Mouse (Mus musculus): ENCODE data around the gene Add1. TPM values are rescaled to one million over a fixed set of nuclear protein-coding genes. Genes with fewer than 3 reads are reported as not detected.

Gene Add1
- total RNA-seq, 2 experiments from 2014 or later = 188 to 288 TPM

DNA sequence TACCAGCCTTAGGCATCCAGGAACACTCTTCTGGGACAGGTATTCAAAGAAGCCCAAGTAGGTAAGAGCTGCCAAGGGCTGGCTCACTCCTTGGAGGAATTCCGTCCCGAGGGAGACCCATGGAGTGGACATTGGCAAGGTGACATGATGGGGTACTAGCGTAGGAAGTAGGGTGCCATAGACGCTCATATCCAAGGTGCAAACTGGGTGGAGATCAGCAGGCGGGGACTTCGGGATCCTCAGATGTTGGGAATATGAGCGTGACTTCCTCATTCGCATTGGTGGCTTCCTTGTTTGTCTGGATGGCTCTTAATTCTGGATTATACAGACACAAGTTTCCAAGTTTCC is 24.4 kb upstream of the Add1 start:
- peak; percentile 8; the same call in 1 of the 2 replicates for ATAC-seq (replicated peaks; ENCODE audit: low FRiP score, low TSS enrichment, poor library complexity, severe bottlenecking)

DNA sequence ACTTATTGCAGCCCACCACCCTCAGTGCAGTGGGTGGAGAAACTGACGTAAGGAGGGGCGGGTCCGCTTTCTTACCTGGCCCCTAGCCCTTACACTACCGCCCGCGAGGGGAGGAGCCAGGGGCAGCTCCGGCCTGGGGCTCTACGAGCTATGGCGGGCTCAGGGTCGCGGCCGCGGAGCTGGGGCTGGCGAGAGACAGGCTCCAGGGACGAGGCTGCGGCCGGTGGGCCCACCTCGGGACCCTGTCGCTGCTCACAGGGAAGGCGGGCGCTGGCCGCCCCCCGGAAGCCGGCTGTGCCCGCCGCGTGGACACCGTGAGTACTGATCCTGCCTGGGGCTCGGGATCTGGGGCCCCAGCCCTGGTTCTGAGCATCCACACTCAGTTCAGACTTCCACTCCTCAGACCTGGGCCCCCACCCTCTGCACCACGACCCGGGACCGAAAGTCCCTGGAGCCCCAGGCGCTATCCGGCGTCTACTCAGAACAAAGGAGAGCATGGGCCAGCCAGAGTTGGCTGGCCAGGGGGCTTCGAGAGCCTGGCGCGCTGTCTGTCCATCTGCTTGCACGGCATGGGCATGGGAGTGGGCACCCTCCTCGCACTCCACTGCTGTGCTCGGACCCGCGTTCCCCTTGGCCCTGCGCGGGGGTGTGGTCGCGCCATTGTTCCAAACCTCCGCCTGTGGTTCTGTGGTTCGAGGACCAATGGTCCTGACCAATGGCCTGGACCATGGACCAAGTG is 23.8 kb upstream of the Add1 start:
- ATAC-seq (replicated peaks; ENCODE audit: low FRiP score, low TSS enrichment, poor library complexity, severe bottlenecking) = peak; percentile 35

DNA sequence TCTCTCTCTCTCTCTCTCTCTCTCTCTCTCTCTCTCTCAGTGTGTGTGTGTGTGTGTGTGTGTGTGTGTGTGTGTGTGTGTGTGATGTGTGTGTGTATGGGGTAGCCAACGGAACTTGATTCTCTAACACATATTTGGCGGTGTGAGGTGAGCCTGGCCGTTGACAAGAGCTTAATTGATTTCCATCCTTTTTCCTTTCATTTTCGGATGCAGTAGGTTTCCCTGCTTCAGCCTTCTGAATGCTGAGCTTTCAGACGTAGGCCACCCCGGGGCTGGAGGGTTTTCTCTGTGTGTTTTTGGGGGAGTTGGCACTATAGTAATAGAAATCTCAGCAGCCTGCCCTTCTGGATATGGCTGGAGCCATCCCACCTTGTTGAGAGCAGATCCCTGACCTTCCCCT is 23.2 kb upstream of the Add1 start:
- ATAC-seq (replicated peaks; ENCODE audit: low FRiP score, low TSS enrichment, poor library complexity, severe bottlenecking) = no peak

DNA sequence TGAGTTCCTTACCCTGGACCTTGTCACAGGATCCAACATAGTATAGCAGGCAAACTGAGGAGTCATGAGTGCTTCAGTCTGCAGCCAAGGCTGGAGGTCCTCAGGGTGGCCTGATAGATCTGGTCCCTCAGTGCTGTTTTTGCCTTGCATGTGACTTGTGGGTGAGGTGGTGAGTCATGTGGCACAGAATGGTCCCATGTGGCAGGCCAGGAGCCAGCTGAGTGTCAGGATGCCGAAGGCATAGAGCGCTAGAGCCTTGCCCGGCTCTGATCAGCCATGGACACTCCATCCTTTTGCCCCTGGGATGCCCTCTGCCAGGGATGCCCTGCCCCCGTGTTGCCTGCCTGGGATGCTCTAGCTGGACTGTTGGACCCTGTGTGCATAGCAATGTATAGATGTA is 21.6 kb upstream of the Add1 start:
- no peak for ATAC-seq (replicated peaks; ENCODE audit: low FRiP score, low TSS enrichment, poor library complexity, severe bottlenecking)

DNA sequence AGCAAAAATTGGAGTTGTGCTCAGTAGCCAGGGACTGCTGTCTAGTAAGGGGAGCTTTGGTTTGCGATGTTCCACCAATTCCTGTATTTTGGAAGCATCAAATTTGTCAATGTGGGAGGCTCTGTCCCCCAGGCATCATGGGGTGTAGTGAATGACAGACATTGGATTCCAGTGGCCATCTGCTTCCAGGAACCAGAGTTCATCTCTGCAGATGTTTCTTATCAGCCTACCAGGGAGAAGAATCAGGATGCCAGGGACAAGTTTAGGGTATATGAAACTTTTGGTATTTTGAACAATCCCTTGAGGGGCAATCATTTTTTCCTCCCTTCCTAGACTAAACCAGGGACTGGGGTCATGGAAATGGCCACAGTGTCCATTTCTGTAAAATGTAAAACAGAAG is 9.6 kb upstream of the Add1 start:
- ATAC-seq (replicated peaks; ENCODE audit: low FRiP score, low TSS enrichment, poor library complexity, severe bottlenecking) = no peak

DNA sequence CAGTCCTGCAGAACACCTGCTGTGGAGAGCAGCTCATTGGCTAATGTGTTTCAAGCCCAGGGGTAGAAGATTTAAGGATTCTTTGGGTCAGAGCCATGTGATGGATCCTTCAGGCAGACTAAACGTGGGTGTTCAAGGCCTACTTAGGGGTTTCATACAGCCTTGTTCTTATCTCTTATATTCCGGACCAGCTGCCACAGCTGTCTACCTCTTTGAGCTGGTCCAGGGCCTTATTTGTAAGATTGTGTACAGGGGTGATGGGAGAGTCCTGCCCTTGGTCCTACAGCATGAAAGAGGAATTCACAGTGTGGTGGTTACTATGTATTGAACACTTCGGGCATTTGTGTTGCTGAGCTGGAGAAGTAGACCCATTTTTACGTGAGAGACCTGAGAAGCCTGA is 9.2 kb upstream of the Add1 start:
- ATAC-seq (replicated peaks; ENCODE audit: low FRiP score, low TSS enrichment, poor library complexity, severe bottlenecking) = peak; percentile 45; the same call in 1 of the 2 replicates

DNA sequence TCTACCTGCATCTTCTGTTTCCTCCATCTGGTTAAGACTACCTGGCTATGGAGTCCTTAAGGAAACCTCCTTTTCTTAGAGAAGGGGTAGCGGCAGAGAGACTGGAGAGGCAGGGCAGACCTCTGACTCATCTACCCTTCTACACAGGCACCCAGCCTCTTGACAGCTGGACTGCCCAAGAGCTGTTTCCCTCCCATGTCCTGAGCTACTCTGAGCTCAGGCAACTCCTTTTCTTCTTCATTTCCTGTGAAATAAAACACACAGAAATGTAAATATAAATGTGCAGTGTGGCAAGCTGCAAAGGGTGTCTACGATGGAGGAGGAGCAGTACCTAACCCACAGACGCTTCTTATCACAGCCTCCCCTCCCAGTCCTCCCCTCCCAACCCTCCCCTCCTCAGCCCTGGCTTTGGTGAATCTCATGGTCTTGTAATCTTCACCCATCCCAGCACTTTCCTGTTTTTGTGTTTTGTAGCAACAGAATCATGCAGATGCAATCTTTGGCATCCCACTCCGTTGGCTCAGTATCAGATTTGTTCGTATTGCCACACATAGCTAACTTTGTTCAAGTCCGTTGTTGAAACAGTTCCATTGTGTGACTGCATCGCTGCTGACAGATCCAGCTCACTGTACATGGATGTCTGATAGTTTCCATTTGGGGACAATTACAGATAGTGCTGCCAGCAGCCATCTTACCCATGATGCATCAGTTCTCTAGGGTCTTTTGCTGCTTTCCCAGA is 7.8 kb upstream of the Add1 start:
- ATAC-seq (replicated peaks; ENCODE audit: low FRiP score, low TSS enrichment, poor library complexity, severe bottlenecking) = peak; percentile 78

DNA sequence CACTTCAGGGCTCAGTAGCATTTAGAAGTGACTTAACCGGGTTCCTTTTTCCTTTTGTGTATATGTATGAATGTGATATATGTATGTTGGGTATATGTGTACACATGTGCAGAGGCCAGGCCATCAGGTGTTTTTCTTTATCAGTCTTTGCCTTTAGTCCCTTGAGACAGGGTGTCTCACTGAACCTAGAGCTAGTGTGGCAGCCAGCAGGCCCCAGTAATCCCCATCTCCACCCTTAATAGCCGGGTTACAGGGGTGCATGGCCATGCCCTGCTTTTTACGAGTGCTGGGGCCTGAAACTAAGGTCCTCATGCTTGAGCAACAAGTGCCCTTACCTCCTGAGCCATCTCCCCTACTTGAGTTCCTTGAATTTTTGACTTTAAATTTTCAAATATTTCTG is 1.9 kb upstream of the Add1 start:
- ATAC-seq (replicated peaks; ENCODE audit: low FRiP score, low TSS enrichment, poor library complexity, severe bottlenecking) = no peak

DNA sequence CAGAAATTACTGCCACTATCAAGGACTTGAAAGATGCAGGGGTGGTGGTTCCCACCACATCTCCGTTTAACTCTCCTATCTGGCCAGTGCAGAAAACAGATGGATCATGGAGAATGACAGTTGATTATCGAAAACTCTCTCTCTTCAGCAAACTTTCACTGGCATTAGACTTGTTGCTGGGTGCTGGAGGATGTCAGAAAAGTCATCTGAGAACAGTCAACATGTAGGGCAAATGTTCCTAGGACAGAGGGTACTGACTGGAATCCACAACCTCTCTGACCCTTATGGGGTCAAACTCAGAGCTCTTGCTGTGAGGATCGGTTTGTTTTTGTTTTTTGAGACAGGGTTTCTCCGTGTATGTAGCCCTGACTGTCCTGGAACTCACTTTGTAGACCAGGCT is 896 bp upstream of the Add1 start:
- ATAC-seq (replicated peaks; ENCODE audit: low FRiP score, low TSS enrichment, poor library complexity, severe bottlenecking) = 0 out of 2 replicates have a peak, but pooled peaks have one; percentile 25

DNA sequence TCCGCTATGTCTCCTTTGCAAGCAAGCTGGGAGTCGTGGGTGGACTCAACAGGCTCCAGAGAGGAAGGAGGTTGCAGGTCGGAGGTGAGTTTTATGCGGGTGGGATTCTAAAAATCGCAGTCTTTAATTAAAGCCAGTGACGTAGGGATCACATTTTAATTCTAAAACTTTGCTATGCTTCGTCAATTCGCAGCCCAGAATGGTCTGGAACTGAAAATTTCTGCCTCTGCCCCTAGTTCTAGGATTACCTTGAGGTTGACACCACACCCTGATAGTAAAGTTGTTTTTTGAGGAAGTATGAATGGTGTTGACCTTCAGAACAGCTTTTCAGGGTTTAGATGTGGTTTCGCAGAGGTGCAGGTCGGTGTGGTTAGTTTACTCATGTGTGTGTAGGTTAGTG is 1.3 kb downstream of the Add1 start:
- ATAC-seq (replicated peaks; ENCODE audit: low FRiP score, low TSS enrichment, poor library complexity, severe bottlenecking) = no peak

DNA sequence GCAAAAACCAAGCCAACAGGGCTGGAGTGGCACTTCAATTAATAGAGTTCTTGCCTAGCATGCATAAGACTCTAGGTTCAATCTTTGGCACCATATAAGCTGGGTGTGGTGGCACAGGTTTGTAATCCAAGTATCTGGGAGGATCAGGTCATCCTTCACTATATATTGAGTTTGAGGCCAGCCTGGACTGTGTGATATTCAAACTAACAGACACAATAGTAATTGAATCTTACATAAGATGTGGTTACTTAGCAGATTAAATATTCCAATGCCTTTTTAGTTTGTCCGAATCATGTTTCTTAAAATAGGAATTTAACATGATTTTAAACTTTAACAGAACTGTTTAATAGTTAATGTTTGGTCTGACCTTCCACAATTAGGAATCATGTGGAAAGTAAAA is 2.8 kb downstream of the Add1 start:
- ATAC-seq (replicated peaks; ENCODE audit: low FRiP score, low TSS enrichment, poor library complexity, severe bottlenecking) = no peak

DNA sequence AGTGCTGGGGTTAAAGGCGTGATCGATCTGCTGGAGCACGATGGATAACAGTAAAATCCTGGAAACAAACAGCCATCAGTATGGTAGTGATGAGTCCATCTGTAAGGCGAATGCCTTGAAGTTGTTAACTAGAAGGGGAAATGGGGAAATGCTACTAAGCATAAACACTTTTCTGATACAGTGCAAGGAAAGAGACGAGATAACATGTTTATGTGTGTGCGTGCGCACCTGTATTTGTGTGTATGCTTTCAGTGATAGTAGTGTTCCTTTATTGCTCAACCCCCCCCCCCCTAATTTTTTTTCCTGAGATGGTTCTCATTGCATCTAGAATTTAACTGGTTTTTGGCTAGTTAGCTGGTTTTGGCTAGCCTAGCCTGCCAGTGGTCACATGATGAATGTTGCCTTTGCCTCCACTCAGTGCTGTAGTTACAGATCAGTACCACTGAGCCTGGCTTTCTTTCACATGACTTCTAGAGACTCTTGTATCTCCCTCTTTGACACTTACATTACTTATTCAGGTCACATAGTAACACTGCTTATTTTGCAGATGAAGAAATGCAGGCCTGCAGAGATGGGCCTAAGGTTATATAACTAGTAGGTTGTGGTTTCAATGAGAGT is 4.7 kb downstream of the Add1 start:
- no peak for ATAC-seq (replicated peaks; ENCODE audit: low FRiP score, low TSS enrichment, poor library complexity, severe bottlenecking)

DNA sequence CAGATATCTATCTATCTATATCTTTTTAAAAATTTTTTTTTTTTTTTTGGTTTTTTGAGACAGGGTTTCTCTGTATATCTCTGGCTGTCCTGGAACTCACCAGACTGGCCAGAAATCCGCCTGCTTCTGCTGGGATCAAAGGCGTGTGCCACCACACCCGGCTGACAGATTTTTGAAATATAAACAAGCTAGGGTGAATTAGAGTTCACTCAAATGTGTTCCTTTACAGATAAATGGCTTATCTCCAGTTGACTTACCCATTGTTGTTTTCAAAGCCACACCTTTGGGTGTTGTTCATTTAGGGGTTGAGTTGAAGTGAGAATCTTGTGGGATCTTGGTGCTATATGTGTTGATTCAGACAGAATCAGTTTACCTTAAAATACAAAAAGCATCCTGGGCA is 5.9 kb downstream of the Add1 start:
- ATAC-seq (replicated peaks; ENCODE audit: low FRiP score, low TSS enrichment, poor library complexity, severe bottlenecking) = peak; percentile 62

DNA sequence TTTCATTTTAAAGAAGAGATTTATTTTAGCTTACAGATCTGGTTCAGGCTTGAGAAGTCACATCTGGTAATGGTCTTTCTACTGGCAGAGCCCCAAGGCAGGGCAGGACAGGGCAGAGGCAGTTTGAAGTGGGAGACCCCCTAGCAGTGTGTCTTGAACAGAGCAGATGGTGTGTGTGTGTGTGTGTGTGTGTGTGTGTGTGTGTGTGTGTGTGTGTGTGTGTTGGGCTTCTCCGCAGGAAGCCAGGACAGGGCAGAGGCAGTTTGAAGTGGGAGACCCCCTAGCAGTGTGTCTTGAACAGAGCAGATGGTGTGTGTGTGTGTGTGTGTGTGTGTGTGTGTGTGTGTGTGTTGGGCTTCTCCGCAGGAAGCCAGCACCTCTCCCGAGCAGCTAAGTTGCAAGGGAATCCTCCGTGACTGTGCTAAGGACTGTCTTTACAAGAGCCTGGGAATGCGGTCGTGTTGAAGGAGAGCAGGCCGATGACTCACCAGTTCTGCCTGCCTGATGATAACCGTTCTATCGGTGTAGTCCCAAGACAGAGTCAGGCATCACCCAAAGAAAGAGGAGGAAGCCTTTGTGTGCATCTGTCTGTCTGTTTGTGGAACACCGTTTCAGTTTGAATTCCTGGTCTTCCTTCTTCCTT is 8.3 kb downstream of the Add1 start:
- peak; percentile 86 for ATAC-seq (replicated peaks; ENCODE audit: low FRiP score, low TSS enrichment, poor library complexity, severe bottlenecking)

DNA sequence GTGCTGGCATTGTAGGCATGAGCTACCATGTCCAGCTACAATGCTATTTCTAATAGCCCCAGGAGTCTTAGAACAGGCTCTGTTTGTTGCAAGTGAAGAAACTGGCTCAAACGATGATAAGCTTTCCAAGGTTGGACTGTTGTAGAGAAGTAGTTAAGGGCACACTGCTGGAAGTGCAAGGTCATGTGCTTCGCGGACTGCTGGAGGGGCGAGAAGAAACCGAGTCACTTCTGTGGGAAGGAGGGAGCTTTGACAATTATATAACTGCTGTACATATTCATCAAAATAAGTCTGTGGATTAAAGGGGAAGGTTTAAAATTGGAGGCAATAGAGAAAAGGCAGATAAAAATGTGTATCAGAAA is 8.8 kb downstream of the Add1 start:
- ATAC-seq (replicated peaks; ENCODE audit: low FRiP score, low TSS enrichment, poor library complexity, severe bottlenecking) = peak; percentile 43; the same call in 1 of the 2 replicates

DNA sequence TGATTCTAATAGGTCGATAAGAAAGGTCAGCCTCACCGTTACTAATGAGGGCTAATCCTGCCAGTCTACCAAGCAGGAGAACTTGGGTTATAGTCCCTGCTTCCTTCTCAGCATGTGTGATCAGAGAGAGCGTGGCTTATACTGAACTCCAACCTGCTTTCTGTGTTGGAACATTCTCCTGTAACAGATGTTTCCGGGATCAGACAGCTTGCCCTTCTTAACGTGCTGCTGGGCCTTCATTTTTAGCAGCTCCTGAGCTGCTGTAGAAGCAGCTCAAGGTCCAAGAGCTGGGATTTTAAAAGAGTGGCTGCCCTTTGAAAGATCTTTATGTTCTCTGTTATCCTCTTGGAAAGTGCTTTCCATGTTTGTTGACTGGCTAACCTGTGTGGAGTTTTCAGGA is 11.8 kb downstream of the Add1 start:
- no peak for ATAC-seq (replicated peaks; ENCODE audit: low FRiP score, low TSS enrichment, poor library complexity, severe bottlenecking)

DNA sequence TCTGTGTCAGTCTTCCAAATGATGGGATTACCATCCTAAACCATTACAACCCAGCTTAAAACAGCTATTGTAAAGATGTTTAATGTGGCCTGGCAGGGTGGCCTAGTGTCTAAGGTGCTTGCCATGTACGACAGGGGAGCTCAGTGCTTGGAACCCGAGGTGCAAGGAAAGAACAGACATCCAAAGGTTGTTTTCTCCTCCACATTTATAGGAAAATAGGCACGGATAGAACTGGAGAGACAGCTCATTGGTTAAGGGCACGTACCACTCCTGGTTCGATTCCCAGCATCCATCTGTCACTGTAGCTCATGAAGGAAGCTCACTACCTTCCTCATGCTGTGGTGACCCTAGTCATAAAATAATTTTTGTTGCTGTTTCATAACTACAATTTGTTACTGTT is 14.4 kb downstream of the Add1 start:
- ATAC-seq (replicated peaks; ENCODE audit: low FRiP score, low TSS enrichment, poor library complexity, severe bottlenecking) = no peak

DNA sequence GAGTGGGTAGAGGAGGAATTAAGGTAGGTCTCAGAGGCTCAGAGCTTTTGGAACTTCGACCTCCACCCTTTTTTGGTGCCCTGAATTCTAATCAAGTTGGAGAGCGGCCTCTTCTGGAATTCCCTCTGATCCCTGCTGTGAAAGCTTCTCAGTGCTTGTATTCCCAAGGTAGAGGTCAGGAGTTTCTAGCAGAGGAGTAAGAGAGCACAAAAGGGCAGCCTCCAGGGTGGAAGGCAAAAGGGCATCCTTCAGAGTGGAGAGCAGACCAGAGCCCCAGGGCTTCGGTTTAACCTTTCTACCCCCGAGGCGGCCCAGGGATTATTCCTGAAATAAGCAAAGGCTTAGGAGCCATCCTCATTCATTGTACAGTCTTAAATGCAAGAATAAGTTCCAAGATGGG is 16.6 kb downstream of the Add1 start:
- ATAC-seq (replicated peaks; ENCODE audit: low FRiP score, low TSS enrichment, poor library complexity, severe bottlenecking) = no peak

DNA sequence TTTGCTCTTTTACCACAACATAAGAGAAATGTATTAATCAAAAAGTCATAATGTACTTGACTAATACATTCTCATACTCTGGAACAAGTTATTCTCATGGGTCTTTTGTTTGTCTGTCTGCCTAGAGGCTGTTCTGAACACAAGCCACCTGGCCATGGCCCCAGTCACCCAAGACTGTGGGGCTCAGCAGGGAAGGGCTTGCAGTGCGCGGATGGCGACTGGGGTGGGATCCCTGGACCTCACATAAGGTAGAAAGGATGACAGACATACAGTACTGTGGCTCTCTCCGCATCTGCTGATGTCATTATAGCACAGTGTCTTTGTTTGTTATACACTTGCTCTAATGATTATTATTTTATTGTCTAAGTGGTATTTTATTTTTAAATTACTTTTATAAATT is 17.2 kb downstream of the Add1 start:
- no peak for ATAC-seq (replicated peaks; ENCODE audit: low FRiP score, low TSS enrichment, poor library complexity, severe bottlenecking)

DNA sequence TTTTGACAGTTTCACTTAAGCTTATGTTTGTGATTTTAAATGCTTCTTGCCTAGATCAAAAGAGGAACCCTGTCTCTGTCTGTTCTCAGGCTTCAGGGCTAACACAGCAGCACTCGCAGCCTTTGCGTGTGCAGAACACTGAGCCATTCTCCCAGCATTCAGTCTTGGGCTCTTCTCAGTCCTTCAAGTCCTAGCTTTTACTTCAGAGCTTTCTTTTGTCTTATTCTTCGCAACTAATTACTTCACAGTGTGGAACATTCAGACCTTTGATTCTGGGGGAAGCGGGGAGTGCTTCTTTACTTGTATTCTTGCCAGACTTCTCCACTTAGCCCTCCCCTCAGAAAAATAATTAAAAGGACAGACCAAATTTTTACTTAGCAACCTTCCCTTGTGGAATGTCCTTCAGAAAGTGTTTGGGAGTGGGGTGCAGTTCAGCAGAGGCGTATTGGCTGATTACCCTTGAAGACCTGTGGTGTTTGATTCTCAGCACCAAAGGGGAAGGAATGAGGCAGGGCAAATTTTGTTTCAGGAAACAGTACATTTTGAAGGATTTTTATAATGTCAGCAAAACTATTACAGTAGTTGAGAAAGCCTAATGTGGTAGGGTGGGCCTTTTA is 18.0 kb downstream of the Add1 start:
- ATAC-seq (replicated peaks; ENCODE audit: low FRiP score, low TSS enrichment, poor library complexity, severe bottlenecking) = no peak

Measured in megakaryocyte-erythroid progenitor cell, adult 5-6 weeks (primary cell).